Mouse (Mus musculus) olfactory bulb, adult 2 months (tissue): ENCODE results near the gene Smad6.

ENCODE experiments used
- CTCF ChIP-seq: fragments of 200-500 bp; IDR thresholded peaks from 2 replicates; pipeline ENCODE4 v1.5.1; 2012; ENCODE audit warnings: low read depth, mild to moderate bottlenecking, low read length, moderate library complexity; ENCODE audit not compliant: insufficient read depth
- POLR2A ChIP-seq: fragments of 200-500 bp; IDR thresholded peaks from 2 replicates; pipeline ENCODE4 v1.6.1; 2012; ENCODE audit warnings: mild to moderate bottlenecking, low read depth, low read length, moderate library complexity; ENCODE audit not compliant: insufficient read depth

DNA sequence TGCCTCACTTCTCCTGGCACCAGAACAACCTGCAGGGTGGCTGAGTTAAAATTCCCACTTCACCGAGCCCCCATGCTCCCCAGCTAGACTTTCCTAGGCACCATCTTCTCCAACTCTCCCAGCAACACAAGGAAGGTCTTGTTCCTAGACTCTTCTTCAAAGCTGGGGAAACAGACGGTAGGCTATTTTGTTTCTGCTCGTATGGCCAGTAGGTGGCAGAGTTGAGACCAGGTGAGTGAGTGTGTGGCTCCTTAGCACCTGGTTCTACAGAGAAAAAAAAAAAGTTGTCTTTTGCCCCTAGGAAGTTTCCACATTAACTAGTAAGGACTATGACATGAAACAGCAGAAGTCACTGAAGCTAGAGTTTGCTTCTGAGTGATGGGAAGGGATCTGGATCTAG, 3.7 kb upstream of the Smad6 start:
- TF ChIP-seq CTCF (no peak), POLR2A (no peak)
